Mouse (Mus musculus): ENCODE measurements around the gene Cyb5rl. TPM values are rescaled to one million over a fixed set of nuclear protein-coding genes. Genes with fewer than 3 reads are reported as not detected.

Cyb5rl gene
- polyA plus RNA-seq, 1 experiment from 2014 or later = 7.3 TPM

DNA sequence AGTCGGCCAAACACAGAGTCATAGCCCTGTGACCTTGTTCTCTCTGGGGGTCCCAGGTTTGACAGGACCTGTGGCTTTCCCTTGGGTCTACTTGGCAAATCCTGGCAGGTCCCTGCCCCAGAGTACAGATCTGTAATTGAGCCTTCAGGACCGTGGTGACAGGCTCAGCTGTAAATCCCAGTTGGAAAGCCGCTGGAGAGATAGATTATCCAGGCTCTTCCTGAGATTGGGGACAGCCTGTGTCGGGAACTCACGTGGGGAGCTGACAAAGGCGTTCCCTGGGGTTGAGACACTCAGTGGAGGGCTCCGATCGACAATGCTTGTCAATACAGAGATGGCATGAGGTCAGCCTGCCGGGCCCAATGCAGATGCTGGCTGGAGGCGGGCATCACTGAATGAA, 59.6 kb downstream of the Cyb5rl start:
- H3K4me1 ChIP-seq = peaks cover 45% of the 10 kb centered on the region
- H3K36me3 ChIP-seq = no peaks in the 10 kb centered on the region
- 49% methylated on average over 10 of the region's 10 CpGs for WGBS
- DNase-seq (ENCODE audit: low spot score) = no peak
- peaks cover 32% of the 10 kb centered on the region for H3K27me3 ChIP-seq (ENCODE audit: insufficient read depth, poor library complexity, severe bottlenecking)
- H3K27ac ChIP-seq = no peak overlapping the region; the same call in 1 of the 2 replicates
- no peak overlapping the region for H3K4me3 ChIP-seq
- H3K9me3 ChIP-seq = no peaks in the 10 kb centered on the region

DNA sequence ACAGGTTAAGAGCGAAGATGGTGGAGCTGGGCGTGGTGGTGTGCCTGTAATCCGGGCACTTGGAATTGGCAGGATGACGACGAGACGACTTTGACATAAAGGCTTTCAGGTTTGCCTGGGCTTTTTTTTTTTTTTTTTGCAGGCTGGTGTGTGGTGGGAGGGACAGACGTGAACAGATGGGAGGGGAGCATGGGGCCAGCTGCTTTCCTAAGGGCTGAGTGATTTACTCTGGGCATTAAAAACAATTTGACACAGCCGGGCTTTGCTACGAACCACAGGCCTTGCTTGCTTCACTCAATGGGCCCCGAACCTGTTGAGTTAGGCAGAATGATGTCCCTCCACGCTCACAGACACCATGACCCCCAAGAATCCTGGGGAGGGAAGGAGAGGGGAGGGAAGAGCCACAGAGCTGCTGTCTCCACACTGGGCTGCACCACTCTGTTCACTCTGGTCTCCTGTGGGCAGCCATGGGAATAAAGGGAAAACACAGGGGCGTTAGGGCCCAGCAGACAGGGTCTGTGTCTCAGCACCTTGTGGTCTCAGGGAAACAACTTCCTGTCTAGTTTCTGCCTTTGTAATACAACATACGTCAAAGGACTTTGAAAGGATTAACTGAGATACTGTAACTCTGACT, 60.2 kb downstream of the Cyb5rl start:
- no peak overlapping the region for H3K4me3 ChIP-seq
- no peaks in the 10 kb centered on the region for H3K9me3 ChIP-seq
- H3K36me3 ChIP-seq = no peaks in the 10 kb centered on the region
- no peak for DNase-seq (ENCODE audit: low spot score)
- H3K4me1 ChIP-seq = peaks cover 43% of the 10 kb centered on the region
- H3K27me3 ChIP-seq (ENCODE audit: insufficient read depth, poor library complexity, severe bottlenecking) = peaks cover 32% of the 10 kb centered on the region
- 67% methylated on average over 13 of the region's 13 CpGs for WGBS
- H3K27ac ChIP-seq = peak overlapping the region; percentile 52; the same call in 1 of the 2 replicates

- 34% methylated on average over 13 of the region's 13 CpGs for WGBS
- Histone ChIP-seq H3K27me3 (ENCODE audit: insufficient read depth, poor library complexity, severe bottlenecking) (peaks cover 32% of the 10 kb centered on the region), H3K4me1 (peaks cover 49% of the 10 kb centered on the region), H3K27ac (peak overlapping the region; percentile 32; the same call in 1 of the 2 replicates), H3K36me3 (no peaks in the 10 kb centered on the region), H3K4me3 (no peak overlapping the region), H3K9me3 (no peaks in the 10 kb centered on the region)
- no peak for DNase-seq (ENCODE audit: low spot score)
Observed at GRCm38 (mm10) chr4:107127901-107128669, 61.3 kb downstream of the Cyb5rl start.

DNA sequence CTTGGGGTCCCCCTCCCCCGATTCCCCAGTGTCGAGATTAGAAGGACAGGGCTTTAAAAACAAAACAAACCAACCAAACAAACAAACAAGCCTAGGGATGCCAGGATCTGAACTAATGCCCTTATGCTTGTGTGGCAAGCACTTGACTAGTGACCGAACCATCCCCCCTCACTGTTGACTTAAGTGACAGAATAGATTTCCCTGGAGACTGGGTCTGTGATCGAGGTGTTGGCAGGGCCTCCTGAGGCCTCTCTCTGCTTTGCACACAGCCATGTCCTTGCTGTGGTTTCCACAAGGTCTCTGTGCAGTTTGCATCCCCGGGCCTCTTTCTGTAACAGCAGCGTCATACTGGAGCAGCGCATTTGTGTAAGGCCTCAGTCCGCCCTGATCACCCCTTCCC, 62.6 kb downstream of the Cyb5rl start:
- Histone ChIP-seq H3K36me3 (no peaks in the 10 kb centered on the region), H3K4me3 (0 out of 2 replicates have a peak overlapping the region, but pooled peaks have one; percentile 12), H3K9me3 (no peaks in the 10 kb centered on the region), H3K27ac (peak overlapping the region; percentile 26; the same call in 1 of the 2 replicates), H3K27me3 (ENCODE audit: insufficient read depth, poor library complexity, severe bottlenecking) (peaks cover 28% of the 10 kb centered on the region), H3K4me1 (peaks cover 43% of the 10 kb centered on the region)
- DNase-seq (ENCODE audit: low spot score) = no peak
- WGBS = 60% methylated on average over 8 of the region's 8 CpGs

GRCm38 (mm10) chr4:107130534-107130933, 63.7 kb downstream of the Cyb5rl start:
- WGBS = 18% methylated on average over 9 of the region's 9 CpGs
- Histone ChIP-seq H3K4me1 (peaks cover 44% of the 10 kb centered on the region), H3K4me3 (no peak overlapping the region), H3K36me3 (no peaks in the 10 kb centered on the region), H3K27me3 (ENCODE audit: insufficient read depth, poor library complexity, severe bottlenecking) (peaks cover 17% of the 10 kb centered on the region), H3K27ac (no peak overlapping the region; the same call in 1 of the 2 replicates), H3K9me3 (no peaks in the 10 kb centered on the region)
- DNase-seq (ENCODE audit: low spot score) = no peak

DNA sequence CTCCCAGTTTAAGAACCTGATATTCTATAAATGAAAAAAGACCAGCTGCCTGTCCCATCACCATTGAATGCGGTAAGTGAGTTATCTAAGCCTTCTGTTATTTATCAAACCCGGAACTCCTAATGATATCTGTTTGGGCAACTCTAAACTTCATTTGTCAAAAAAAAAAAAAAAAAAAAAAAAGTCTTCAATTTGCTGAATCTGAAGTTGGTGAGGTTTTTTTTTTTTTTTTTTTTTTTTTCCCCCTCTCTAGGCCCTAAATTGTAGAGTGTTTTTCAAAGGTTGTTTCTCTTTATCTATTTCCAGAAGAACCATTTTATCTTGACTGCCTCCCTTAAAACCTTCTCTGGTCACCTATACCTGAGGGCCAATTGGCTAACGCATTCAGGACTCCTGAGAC, 68.1 kb downstream of the Cyb5rl start:
- 80% methylated on average over 3 of the region's 3 CpGs for WGBS
- Histone ChIP-seq H3K36me3 (no peaks in the 10 kb centered on the region), H3K4me3 (no peak overlapping the region), H3K9me3 (no peaks in the 10 kb centered on the region), H3K27me3 (ENCODE audit: insufficient read depth, poor library complexity, severe bottlenecking) (peaks cover 21% of the 10 kb centered on the region), H3K4me1 (peaks cover 65% of the 10 kb centered on the region), H3K27ac (no peak overlapping the region)
- no peak for DNase-seq (ENCODE audit: low spot score)

DNA sequence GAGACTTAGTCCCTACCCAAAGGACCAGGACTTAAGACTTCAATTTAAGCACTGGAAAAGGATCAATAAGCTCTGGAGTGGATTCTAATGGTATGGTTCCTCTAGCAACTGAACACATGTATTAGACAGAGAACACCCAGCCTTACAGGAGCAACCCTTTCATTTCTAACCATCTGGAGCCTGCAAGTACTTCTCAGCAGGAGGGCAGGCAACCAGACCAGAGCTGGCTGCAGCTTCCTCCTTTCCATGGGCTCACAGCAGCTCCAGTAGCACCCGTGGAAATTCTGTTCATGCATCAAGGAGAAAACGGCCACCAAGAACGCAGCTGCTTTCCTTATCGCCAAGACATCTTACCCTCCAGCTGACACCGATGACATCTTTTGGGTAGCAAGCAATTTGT, 68.9 kb downstream of the Cyb5rl start:
- H3K36me3 ChIP-seq = no peaks in the 10 kb centered on the region
- DNase-seq (ENCODE audit: low spot score) = no peak
- peaks cover 21% of the 10 kb centered on the region for H3K27me3 ChIP-seq (ENCODE audit: insufficient read depth, poor library complexity, severe bottlenecking)
- no peak overlapping the region for H3K27ac ChIP-seq
- H3K4me3 ChIP-seq = no peak overlapping the region
- H3K9me3 ChIP-seq = no peaks in the 10 kb centered on the region
- WGBS = 70% methylated on average over 5 of the region's 5 CpGs
- peaks cover 67% of the 10 kb centered on the region for H3K4me1 ChIP-seq

DNA sequence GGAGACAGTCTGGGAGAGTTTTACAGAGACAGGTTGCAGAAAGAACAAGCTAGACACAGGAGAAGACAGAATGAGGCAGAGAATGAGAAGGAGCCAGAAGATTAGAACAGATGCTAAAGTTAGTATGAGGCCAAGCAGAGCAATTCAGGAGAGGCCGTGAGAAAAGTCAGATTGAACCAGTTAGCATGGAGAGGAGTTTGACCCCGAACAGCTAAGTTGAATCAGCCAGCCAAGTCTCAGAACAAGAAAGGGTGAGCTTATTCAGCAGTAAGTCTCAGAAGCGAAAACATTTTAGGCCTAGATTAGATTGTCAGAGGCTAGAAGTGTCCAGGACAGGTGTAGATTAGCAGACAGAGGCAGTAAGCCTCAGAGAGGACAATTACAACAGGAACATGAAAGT, 69.7 kb downstream of the Cyb5rl start:
- DNase-seq (ENCODE audit: low spot score) = no peak
- no peak overlapping the region for H3K4me3 ChIP-seq
- peaks cover 65% of the 10 kb centered on the region for H3K4me1 ChIP-seq
- H3K27me3 ChIP-seq (ENCODE audit: insufficient read depth, poor library complexity, severe bottlenecking) = peaks cover 21% of the 10 kb centered on the region; the same call in 1 of the 2 replicates
- H3K9me3 ChIP-seq = no peaks in the 10 kb centered on the region
- 0 out of 2 replicates have a peak overlapping the region, but pooled peaks have one; percentile 47 for H3K27ac ChIP-seq
- WGBS = 26% methylated on average over 3 of the region's 3 CpGs
- H3K36me3 ChIP-seq = no peaks in the 10 kb centered on the region

Other genes starting within 250 kb of the Cyb5rl start
- 69.6 and 139 TPM in 2 replicates for gene Ssbp3, start 156.3 kb upstream of the Cyb5rl start, polyA plus RNA-seq (2016; fragmentation: Nextera tagmentation; extraction: Ambion mirVana)
- 117 and 120 TPM in 2 replicates for gene Mrpl37, start 120 bp upstream of the Cyb5rl start, polyA plus RNA-seq (2016; fragmentation: Nextera tagmentation; extraction: Ambion mirVana)
- gene Cdcp2, start 29.9 kb downstream of the Cyb5rl start, polyA plus RNA-seq (2016; fragmentation: Nextera tagmentation; extraction: Ambion mirVana) = not detected in 2 replicates
- 292 and 299 TPM in 2 replicates for gene Tmem59, start 111.4 kb downstream of the Cyb5rl start, polyA plus RNA-seq (2016; fragmentation: Nextera tagmentation; extraction: Ambion mirVana)
- 17.8 and 21.3 TPM in 2 replicates for gene Tceanc2, start 112.1 kb downstream of the Cyb5rl start, polyA plus RNA-seq (2016; fragmentation: Nextera tagmentation; extraction: Ambion mirVana)
- not detected in 2 replicates for gene Ldlrad1, start 142.2 kb downstream of the Cyb5rl start, polyA plus RNA-seq (2016; fragmentation: Nextera tagmentation; extraction: Ambion mirVana)
- gene Lrrc42, start 186.5 kb downstream of the Cyb5rl start, polyA plus RNA-seq (2016; fragmentation: Nextera tagmentation; extraction: Ambion mirVana) = 81.7 and 86.6 TPM in 2 replicates
- gene Hspb11, start 186.6 kb downstream of the Cyb5rl start, polyA plus RNA-seq (2016; fragmentation: Nextera tagmentation; extraction: Ambion mirVana) = 39.4 and 43.4 TPM in 2 replicates
- gene Dio1, start 240.2 kb downstream of the Cyb5rl start, polyA plus RNA-seq (2016; fragmentation: Nextera tagmentation; extraction: Ambion mirVana) = not detected in 2 replicates
- 43.3 and 45.4 TPM in 2 replicates for gene Yipf1, start 247.4 kb downstream of the Cyb5rl start, polyA plus RNA-seq (2016; fragmentation: Nextera tagmentation; extraction: Ambion mirVana)

Data from heart, embryonic 10.5 days (tissue).